Mouse (Mus musculus): ENCODE measurements around the gene Bcas3.

GRCm38 (mm10) chr11:85603546-85604322 is 250.8 kb downstream of the Bcas3 start:
- TF ChIP-seq CTCF (IDR thresholded peaks at IDR 0.05; ENCODE audit: low read depth, low read length) (no peak), EP300 (IDR thresholded peaks at IDR 0.05; ENCODE audit: insufficient read depth, low read depth, low read length) (no peak)
